Mouse (Mus musculus) lung, postnatal 25 days (tissue): ENCODE measurements around the gene Tcf7l2.

ENCODE experiments used
- DNase-seq: peaks from one replicate; pipeline ENCODE4 v3.0.0; 2022; ENCODE audit warnings: low spot score

Gene Tcf7l2

GRCm38 (mm10) chr19:55732499-55732898 lies 9.1 kb upstream of the Tcf7l2 start:
- DNase-seq = no peak

- no peak for DNase-seq
Measured at GRCm38 (mm10) chr19:55732994-55733393, 8.6 kb upstream of the Tcf7l2 start.

GRCm38 (mm10) chr19:55736016-55736415 lies 5.6 kb upstream of the Tcf7l2 start:
- DNase-seq = no peak

GRCm38 (mm10) chr19:55739713-55740112 lies 1.9 kb upstream of the Tcf7l2 start:
- DNase-seq = no peak

- DNase-seq = no peak
Measured at GRCm38 (mm10) chr19:55740753-55741438, 724 bp upstream of the Tcf7l2 start.

GRCm38 (mm10) chr19:55742386-55743000 lies 873 bp downstream of the Tcf7l2 start:
- DNase-seq = no peak

GRCm38 (mm10) chr19:55743001-55743556 lies 1.5 kb downstream of the Tcf7l2 start:
- peak; percentile 37 for DNase-seq

- DNase-seq = peak; percentile 49
Measured at GRCm38 (mm10) chr19:55743557-55744441, 2.2 kb downstream of the Tcf7l2 start.

GRCm38 (mm10) chr19:55744576-55745191 lies 3.1 kb downstream of the Tcf7l2 start:
- no peak for DNase-seq

GRCm38 (mm10) chr19:55745192-55745578 lies 3.6 kb downstream of the Tcf7l2 start:
- no peak for DNase-seq

GRCm38 (mm10) chr19:55746241-55746640 lies 4.6 kb downstream of the Tcf7l2 start:
- no peak for DNase-seq

- DNase-seq = no peak
Measured at GRCm38 (mm10) chr19:55747237-55747925, 5.8 kb downstream of the Tcf7l2 start.

- DNase-seq = no peak
Measured at GRCm38 (mm10) chr19:55747926-55748291, 6.3 kb downstream of the Tcf7l2 start.

GRCm38 (mm10) chr19:55748801-55749200 lies 7.2 kb downstream of the Tcf7l2 start:
- DNase-seq = no peak

- no peak for DNase-seq
Measured at GRCm38 (mm10) chr19:55749532-55749931, 7.9 kb downstream of the Tcf7l2 start.

GRCm38 (mm10) chr19:55750048-55750447 lies 8.4 kb downstream of the Tcf7l2 start:
- DNase-seq = no peak

- no peak for DNase-seq
Measured at GRCm38 (mm10) chr19:55750465-55750864, 8.8 kb downstream of the Tcf7l2 start.

- DNase-seq = no peak
Measured at GRCm38 (mm10) chr19:55752861-55753260, 11.2 kb downstream of the Tcf7l2 start.

GRCm38 (mm10) chr19:55754303-55754702 lies 12.7 kb downstream of the Tcf7l2 start:
- peak; percentile 39 for DNase-seq

- no peak for DNase-seq
Measured at GRCm38 (mm10) chr19:55755462-55755861, 13.8 kb downstream of the Tcf7l2 start.

GRCm38 (mm10) chr19:55756707-55757106 lies 15.1 kb downstream of the Tcf7l2 start:
- DNase-seq = no peak

- no peak for DNase-seq
Measured at GRCm38 (mm10) chr19:55757403-55757802, 15.8 kb downstream of the Tcf7l2 start.
